Mouse (Mus musculus) midbrain, embryonic 13.5 days (tissue): ENCODE data around the gene Fst. TPM values are rescaled to one million over a fixed set of nuclear protein-coding genes. Genes with fewer than 3 reads are reported as not detected.
A peak's percentile ranks its signal among the peaks of the same experiment; 100 is the strongest.

Experiments
- ATAC-seq: fragments of 200-750 bp; cut with Nextera tagmentation; 2 replicates; pipeline ENCODE4 v1.8.0; 2017; ENCODE audit warnings: mild to moderate bottlenecking, moderate TSS enrichment, moderate library complexity
- H3K27ac ChIP-seq: fragments of 300-500 bp; sonication (generic); 2 replicates; pipeline ENCODE4 v1.5.1; 2015; ENCODE audit warnings: inconsistent platforms, mild to moderate bottlenecking, moderate library complexity
- H3K27me3 ChIP-seq: fragments of 300-500 bp; sonication (generic); 2 replicates; pipeline ENCODE4 v1.6.1; 2015; ENCODE audit warnings: mild to moderate bottlenecking, inconsistent platforms
- H3K36me3 ChIP-seq: fragments of 300-500 bp; sonication (generic); 2 replicates; pipeline ENCODE4 v1.6.1; 2015; ENCODE audit warnings: mild to moderate bottlenecking, inconsistent platforms
- H3K4me1 ChIP-seq: fragments of 300-500 bp; sonication (generic); replicated peaks from 2 replicates; pipeline ENCODE4 v1.6.1; 2015; ENCODE audit warnings: inconsistent platforms
- H3K4me2 ChIP-seq: fragments of 300-500 bp; sonication (generic); replicated peaks from 2 replicates; pipeline ENCODE4 v1.6.1; 2015; ENCODE audit warnings: moderate library complexity, mild to moderate bottlenecking, inconsistent platforms
- H3K4me3 ChIP-seq: fragments of 300-500 bp; sonication (generic); replicated peaks from 2 replicates; pipeline ENCODE4 v1.5.1; 2015; ENCODE audit warnings: mild to moderate bottlenecking, inconsistent platforms
- H3K9ac ChIP-seq: fragments of 300-500 bp; sonication (generic); replicated peaks from 2 replicates; pipeline ENCODE4 v1.6.1; 2015; ENCODE audit warnings: mild to moderate bottlenecking, inconsistent platforms
- H3K9me3 ChIP-seq: fragments of 300-500 bp; sonication (generic); 2 replicates; pipeline ENCODE4 v1.6.1; 2016; ENCODE audit warnings: mild to moderate bottlenecking, inconsistent platforms
- WGBS: fragments of 180-500 bp; shearing (Covaris S2); methylation state at CpG from one replicate; pipeline ENCODE4 v1.1.7; 2015; 5-methylcytosine and 5-hydroxymethylcytosine counted together
- polyA plus RNA-seq: library from polyadenylated mRNA; unstranded; fragments of >200 nt; fragmentation: Nextera tagmentation; extraction: Ambion mirVana; gene quantifications from 2 replicates; pipeline ENCODE4 v1.2.1, GENCODE M21; 2015

The Fst gene
- polyA plus RNA-seq, result 16.7 and 17.4 TPM in 2 replicates

- Histone ChIP-seq H3K27ac (peak within 1 kb of the TSS; percentile 83), H3K4me3 (peak within 1 kb of the TSS; percentile 51), H3K9me3 (no peaks in the 10 kb centered on the region), H3K4me2 (peak within 1 kb of the TSS; percentile 95), H3K36me3 (no peaks in the 10 kb centered on the region), H3K27me3 (peaks cover 22% of the 10 kb centered on the region), H3K9ac (peak within 1 kb of the TSS; percentile 68), H3K4me1 (peaks cover 44% of the 10 kb centered on the region)
- ATAC-seq, result peak; percentile 67
- under 1% methylated on average over 46 of the region's 77 CpGs for WGBS
These were observed at the start of gene Fst for GRCm38 (mm10) chr13:114458886-114459700. TSS of gene Fst (minus strand) at chr13:114458951.

GRCm38 (mm10) chr13:114493826-114494225 lies 35.1 kb upstream of the Fst start:
- ATAC-seq, result no peak
- 72% methylated on average over 3 of the region's 3 CpGs for WGBS
- H3K4me1 ChIP-seq, result no peaks in the 10 kb centered on the region
- H3K4me2 ChIP-seq, result no peak overlapping the region
- no peak overlapping the region for H3K4me3 ChIP-seq
- no peak overlapping the region for H3K27ac ChIP-seq
- H3K27me3 ChIP-seq, result no peaks in the 10 kb centered on the region
- no peaks in the 10 kb centered on the region for H3K36me3 ChIP-seq
- no peaks in the 10 kb centered on the region for H3K9me3 ChIP-seq
- no peak overlapping the region for H3K9ac ChIP-seq

- 86% methylated on average over 7 of the region's 7 CpGs for WGBS
- Histone ChIP-seq H3K27ac (no peak overlapping the region), H3K27me3 (no peaks in the 10 kb centered on the region), H3K9me3 (no peaks in the 10 kb centered on the region), H3K9ac (no peak overlapping the region), H3K4me2 (no peak overlapping the region), H3K4me3 (no peak overlapping the region), H3K4me1 (no peaks in the 10 kb centered on the region), H3K36me3 (no peaks in the 10 kb centered on the region)
- no peak for ATAC-seq
These were observed 29.4 kb upstream of the Fst start for GRCm38 (mm10) chr13:114488178-114488577.

- no peak overlapping the region for H3K4me3 ChIP-seq
- peaks cover 4% of the 10 kb centered on the region for H3K9me3 ChIP-seq
- no peak overlapping the region for H3K27ac ChIP-seq
- H3K36me3 ChIP-seq, result no peaks in the 10 kb centered on the region
- no peaks in the 10 kb centered on the region; the same call in 1 of the 2 replicates for H3K27me3 ChIP-seq
- no peak overlapping the region for H3K9ac ChIP-seq
- 92% methylated on average over 4 of the region's 4 CpGs for WGBS
- no peak for ATAC-seq
- no peaks in the 10 kb centered on the region for H3K4me1 ChIP-seq
- H3K4me2 ChIP-seq, result no peak overlapping the region
These were observed 19.6 kb upstream of the Fst start for GRCm38 (mm10) chr13:114478329-114478728.

GRCm38 (mm10) chr13:114469945-114470344 lies 11.2 kb upstream of the Fst start:
- Histone ChIP-seq H3K9ac (no peak overlapping the region), H3K9me3 (no peaks in the 10 kb centered on the region), H3K4me1 (no peaks in the 10 kb centered on the region), H3K4me3 (no peak overlapping the region), H3K27me3 (no peaks in the 10 kb centered on the region), H3K36me3 (no peaks in the 10 kb centered on the region), H3K4me2 (no peak overlapping the region), H3K27ac (no peak overlapping the region)
- 86% methylated on average over 3 of the region's 3 CpGs for WGBS
- ATAC-seq, result no peak

DNA sequence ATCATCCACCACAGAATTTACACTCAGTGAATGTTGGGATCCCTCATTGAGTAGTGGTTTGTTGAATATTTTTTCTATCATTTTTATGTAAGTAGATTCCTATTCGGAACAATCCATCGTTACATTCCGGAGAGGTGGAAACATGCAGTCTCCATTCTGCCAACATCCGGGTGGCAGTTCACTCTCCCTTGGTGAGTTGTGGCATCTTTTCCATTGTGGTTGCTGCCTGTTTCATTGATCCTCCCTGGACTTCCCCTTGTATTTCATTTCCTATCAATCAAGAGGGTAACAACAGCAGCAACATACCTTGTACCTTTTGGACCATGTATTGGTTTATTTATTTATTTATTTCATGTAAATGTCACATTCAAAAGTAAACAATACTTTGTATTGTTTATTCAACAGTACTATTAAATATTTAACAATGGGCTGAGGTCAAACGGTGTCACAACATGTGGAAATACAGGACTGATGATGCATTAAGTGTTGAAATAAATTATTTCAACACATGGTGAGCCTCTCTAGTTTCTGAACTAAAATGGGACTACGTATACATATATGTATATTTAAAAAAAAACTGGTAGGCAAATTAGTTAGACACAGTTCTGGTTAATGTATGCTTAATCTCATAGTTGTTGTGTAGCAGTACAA lies 7.6 kb upstream of the Fst start:
- no peak overlapping the region for H3K9ac ChIP-seq
- H3K27me3 ChIP-seq, result 0 out of 2 replicates have a peak, but pooled peaks cover 8% of the 10 kb centered on the region
- H3K4me3 ChIP-seq, result no peak overlapping the region
- no peak for ATAC-seq
- WGBS, result 94% methylated on average over 6 of the region's 6 CpGs
- no peaks in the 10 kb centered on the region for H3K4me1 ChIP-seq
- no peak overlapping the region for H3K27ac ChIP-seq
- no peaks in the 10 kb centered on the region for H3K9me3 ChIP-seq
- H3K36me3 ChIP-seq, result no peaks in the 10 kb centered on the region
- no peak overlapping the region for H3K4me2 ChIP-seq

- Histone ChIP-seq H3K4me1 (no peaks in the 10 kb centered on the region; the same call in 1 of the 2 replicates), H3K9ac (no peak overlapping the region), H3K9me3 (no peaks in the 10 kb centered on the region), H3K27me3 (0 out of 2 replicates have a peak, but pooled peaks cover 9% of the 10 kb centered on the region), H3K36me3 (no peaks in the 10 kb centered on the region), H3K4me2 (no peak overlapping the region), H3K27ac (no peak overlapping the region), H3K4me3 (no peak overlapping the region)
- no peak for ATAC-seq
- WGBS, result 80% methylated on average over 1 of the region's 1 CpGs
These were observed 6.6 kb upstream of the Fst start for GRCm38 (mm10) chr13:114465387-114465786.

GRCm38 (mm10) chr13:114464824-114465223 lies 6.1 kb upstream of the Fst start:
- Histone ChIP-seq H3K27ac (no peak overlapping the region), H3K4me3 (no peak overlapping the region), H3K9ac (no peak overlapping the region), H3K27me3 (0 out of 2 replicates have a peak, but pooled peaks cover 9% of the 10 kb centered on the region), H3K36me3 (no peaks in the 10 kb centered on the region), H3K9me3 (no peaks in the 10 kb centered on the region), H3K4me2 (no peak overlapping the region), H3K4me1 (peaks cover 5% of the 10 kb centered on the region)
- no peak for ATAC-seq
- WGBS, result 91% methylated on average over 3 of the region's 3 CpGs

DNA sequence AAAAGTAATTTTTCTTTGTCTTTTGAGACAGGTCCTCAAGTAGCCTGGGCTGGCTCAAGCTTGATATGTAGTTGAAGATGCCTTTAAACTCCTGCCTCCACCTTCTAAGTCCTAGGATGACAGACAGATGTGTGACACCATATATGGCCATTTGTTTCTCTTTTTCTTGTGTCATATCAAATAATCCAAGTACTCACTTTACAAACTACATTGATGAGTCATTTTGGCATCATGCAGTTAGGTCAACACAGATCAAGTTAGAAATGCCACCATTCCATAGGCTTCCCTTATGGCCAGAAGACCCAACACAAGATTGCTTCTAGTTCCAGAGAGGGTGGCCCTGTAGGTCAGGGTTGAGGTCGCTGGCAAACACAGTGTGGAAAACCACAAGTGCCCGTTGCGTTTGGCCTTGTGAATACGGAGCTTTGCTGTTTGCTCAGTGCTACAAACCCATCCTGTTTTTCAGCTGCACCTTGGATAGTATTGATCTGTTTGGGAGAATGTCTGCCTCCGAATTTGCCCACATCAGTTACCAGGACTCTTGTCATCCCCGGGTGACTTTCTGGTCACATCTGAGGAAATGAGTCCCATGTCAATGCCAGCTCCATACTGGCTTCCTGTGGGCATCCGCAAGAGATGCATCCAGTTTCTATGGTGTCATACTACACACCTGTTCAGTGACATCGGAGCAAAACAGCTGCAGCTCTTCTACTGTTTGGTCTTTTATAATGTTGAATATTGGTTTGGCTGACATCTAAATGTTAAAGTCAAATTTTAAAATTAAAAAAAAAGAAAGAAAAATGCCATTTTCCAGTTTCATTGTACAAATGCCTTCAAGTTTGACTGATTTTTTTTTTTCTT lies 4.0 kb upstream of the Fst start:
- Histone ChIP-seq H3K36me3 (no peaks in the 10 kb centered on the region), H3K4me1 (peaks cover 21% of the 10 kb centered on the region), H3K27me3 (peaks cover 16% of the 10 kb centered on the region; the same call in 1 of the 2 replicates), H3K9me3 (no peaks in the 10 kb centered on the region), H3K9ac (no peak overlapping the region), H3K4me3 (no peak overlapping the region), H3K4me2 (no peak overlapping the region), H3K27ac (no peak overlapping the region)
- ATAC-seq, result no peak
- 86% methylated on average over 8 of the region's 8 CpGs for WGBS

- Histone ChIP-seq H3K4me1 (peaks cover 42% of the 10 kb centered on the region), H3K27ac (peak overlapping the region; percentile 77), H3K9ac (peak overlapping the region; percentile 48)
These were observed 1.6 kb upstream of the Fst start for GRCm38 (mm10) chr13:114460306-114460892.

DNA sequence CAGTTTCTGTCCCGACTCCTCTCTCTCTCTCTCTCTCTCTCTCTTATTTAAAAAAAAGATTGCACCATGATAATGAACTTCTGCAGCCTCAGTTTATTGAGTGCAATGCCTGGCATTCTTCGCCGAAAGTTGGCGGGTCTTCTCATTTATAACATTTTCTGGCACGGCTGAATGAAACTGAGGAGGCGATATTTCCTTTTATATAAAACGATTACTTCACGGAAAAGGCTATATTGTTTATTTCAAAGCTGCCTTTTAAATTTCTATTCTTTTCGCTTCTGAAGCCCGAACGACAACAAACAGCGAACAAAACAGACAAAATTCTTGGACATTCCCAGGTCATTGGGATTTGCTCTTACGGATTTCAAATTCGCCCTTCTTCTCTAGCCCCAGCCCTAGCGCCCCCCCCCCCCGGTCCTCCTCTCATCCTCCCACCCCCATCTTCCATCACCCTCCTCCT lies 980 bp upstream of the Fst start:
- Histone ChIP-seq H3K27me3 (peaks cover 22% of the 10 kb centered on the region), H3K4me1 (peaks cover 44% of the 10 kb centered on the region), H3K27ac (peak overlapping the region; percentile 83), H3K36me3 (no peaks in the 10 kb centered on the region), H3K9me3 (no peaks in the 10 kb centered on the region), H3K4me2 (peak overlapping the region; percentile 95), H3K4me3 (peak overlapping the region; percentile 51), H3K9ac (peak overlapping the region; percentile 68)
- under 1% methylated on average over 14 of the region's 16 CpGs for WGBS
- no peak for ATAC-seq

More at GRCm38 (mm10) chr13:114460306-114460892, 1.6 kb upstream of the Fst start:
- no peaks in the 10 kb centered on the region for H3K36me3 ChIP-seq
- H3K9me3 ChIP-seq, result no peaks in the 10 kb centered on the region
- under 1% methylated on average over 29 of the region's 29 CpGs for WGBS
- H3K4me2 ChIP-seq, result peak overlapping the region; percentile 95
- ATAC-seq, result peak; percentile 66
- H3K27me3 ChIP-seq, result peaks cover 22% of the 10 kb centered on the region
- peak overlapping the region; percentile 51 for H3K4me3 ChIP-seq
